Comparison of ENCODE assay signal across 24 mouse cellular contexts in the genomic region with DNA sequence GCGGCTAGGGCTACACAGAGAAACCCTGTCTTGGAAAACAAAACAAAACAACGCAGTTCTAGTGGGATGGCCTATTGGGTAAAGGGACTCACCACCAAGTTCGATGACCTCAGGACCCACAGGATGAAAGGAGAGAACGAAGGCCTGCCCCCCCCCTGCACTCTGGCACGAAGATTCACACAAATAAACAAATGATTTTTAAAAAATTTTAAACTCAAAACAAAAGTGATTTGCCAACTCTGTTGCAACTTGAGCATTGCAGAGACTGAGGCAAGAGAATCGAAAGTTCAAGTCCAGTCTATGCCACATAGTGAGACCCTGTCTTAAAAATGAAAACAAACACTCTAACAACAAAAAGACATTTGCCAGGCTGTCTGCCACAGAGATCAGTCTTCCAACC. TPM values are rescaled to one million over a fixed set of nuclear protein-coding genes. Genes with fewer than 3 reads are reported as not detected.
DNase-seq lines count a peak whose midpoint lies in the region; ATAC-seq and TF ChIP-seq lines count a peak whose summit lies in the region.
"Had no signal": no experiment of that assay in that cellular context is flagged by ENCODE, and none has a peak within 500 bp of the region (broad histone marks: within the 10 kb centered on the region; RNA-seq: fewer than 3 reads in every experiment).

No protein-coding gene starts in this region.

- 24% methylated on average over 6 of the region's 6 CpGs for WGBS in liver, adult 2 months
- WGBS in liver, embryonic 12.5 days (ENCODE audit: insufficient replicate concordance) = 76% methylated on average over 6 of the region's 6 CpGs
- WGBS in liver, embryonic 15.5 days (ENCODE audit: insufficient replicate concordance) = 63% methylated on average over 6 of the region's 6 CpGs
- 80% methylated on average over 6 of the region's 6 CpGs for WGBS in liver, embryonic 11.5 days
- WGBS in liver, postnatal 0 days (ENCODE audit: insufficient replicate concordance) = 76% methylated on average over 6 of the region's 6 CpGs
- WGBS in midbrain, embryonic 16.5 days = 86% methylated on average over 6 of the region's 6 CpGs

- peak overlapping the region; percentile 67 for H3K27ac ChIP-seq in liver, adult 2 months (replicated peaks; ENCODE audit: insufficient read depth, low read depth, low read length)
- H3K27ac ChIP-seq in liver, embryonic 12.5 days = no peak overlapping the region
- 0 out of 2 replicates have a peak overlapping the region, but pooled peaks have one; percentile 15 for H3K27ac ChIP-seq in liver, embryonic 15.5 days (replicated peaks)
- H3K27ac ChIP-seq in liver, embryonic 11.5 days (ENCODE audit: low read depth, low read length) = no peak overlapping the region
- 0 out of 2 replicates have a peak overlapping the region, but pooled peaks have one; percentile 16 for H3K27ac ChIP-seq in liver, postnatal 0 days (ENCODE audit: low read depth)
- H3K27ac ChIP-seq in midbrain, embryonic 16.5 days (ENCODE audit: low read length) = no peak overlapping the region

- TF ChIP-seq EP300 in liver, postnatal 0 days (IDR thresholded peaks at IDR 0.05; ENCODE audit: low read depth) = no peak

- H3K4me2 ChIP-seq in liver, embryonic 12.5 days = no peak overlapping the region
- H3K4me2 ChIP-seq in liver, embryonic 15.5 days = no peak overlapping the region
- no peak overlapping the region for H3K4me2 ChIP-seq in liver, embryonic 11.5 days
- H3K4me2 ChIP-seq in liver, postnatal 0 days (ENCODE audit: low read depth, low read length) = no peak overlapping the region
- no peak overlapping the region for H3K4me2 ChIP-seq in midbrain, embryonic 16.5 days (ENCODE audit: low read length)

- TF ChIP-seq POLR2A in liver, adult 2 months (IDR thresholded peaks at IDR 0.05; ENCODE audit: extremely low read depth, insufficient read depth, low read length) = no peak

- no peaks in the 10 kb centered on the region for H3K27me3 ChIP-seq in liver, adult 2 months (ENCODE audit: control insufficient read depth, insufficient read depth, low read length)
- H3K27me3 ChIP-seq in liver, embryonic 12.5 days (replicated peaks) = peaks cover 22% of the 10 kb centered on the region
- H3K27me3 ChIP-seq in liver, embryonic 15.5 days = peaks cover 30% of the 10 kb centered on the region
- 0 out of 2 replicates have a peak, but pooled peaks cover 2% of the 10 kb centered on the region for H3K27me3 ChIP-seq in liver, embryonic 11.5 days (replicated peaks; ENCODE audit: control insufficient read depth, insufficient read depth, low read length)
- 0 out of 2 replicates have a peak, but pooled peaks cover 3% of the 10 kb centered on the region for H3K27me3 ChIP-seq in liver, postnatal 0 days (ENCODE audit: insufficient read depth, low read length)
- H3K27me3 ChIP-seq in midbrain, embryonic 16.5 days (ENCODE audit: control insufficient read depth, insufficient read depth, low read depth, low read length) = no peaks in the 10 kb centered on the region

- H3K9me3 ChIP-seq in liver, embryonic 12.5 days (replicated peaks) = no peaks in the 10 kb centered on the region
- no peaks in the 10 kb centered on the region for H3K9me3 ChIP-seq in liver, embryonic 15.5 days (replicated peaks)
- H3K9me3 ChIP-seq in liver, embryonic 11.5 days (ENCODE audit: control insufficient read depth, low read length) = no peaks in the 10 kb centered on the region
- H3K9me3 ChIP-seq in liver, postnatal 0 days (ENCODE audit: low read length) = no peaks in the 10 kb centered on the region
- no peaks in the 10 kb centered on the region for H3K9me3 ChIP-seq in midbrain, embryonic 16.5 days (replicated peaks; ENCODE audit: control insufficient read depth, low read length, poor library complexity, severe bottlenecking)
- H3K9me3 ChIP-seq: G1E had no signal

- no peak for TF ChIP-seq CTCF in liver, adult 2 months (IDR thresholded peaks at IDR 0.05; ENCODE audit: low read depth, low read length)
- no peak for TF ChIP-seq CTCF in liver, postnatal 0 days (IDR thresholded peaks at IDR 0.05; ENCODE audit: low read depth)

- H3K9ac ChIP-seq in liver, adult 2 months (ENCODE audit: low read depth, low read length) = no peak overlapping the region
- no peak overlapping the region for H3K9ac ChIP-seq in liver, embryonic 12.5 days
- H3K9ac ChIP-seq in liver, embryonic 15.5 days = no peak overlapping the region
- H3K9ac ChIP-seq in liver, embryonic 11.5 days (ENCODE audit: low read depth, low read length) = no peak overlapping the region
- no peak overlapping the region for H3K9ac ChIP-seq in liver, postnatal 0 days (replicated peaks)
- no peak overlapping the region for H3K9ac ChIP-seq in midbrain, embryonic 16.5 days (ENCODE audit: low read depth, low read length)

- no peaks in the 10 kb centered on the region for H3K36me3 ChIP-seq in liver, adult 2 months (ENCODE audit: control insufficient read depth, insufficient read depth, low read length)
- no peaks in the 10 kb centered on the region for H3K36me3 ChIP-seq in liver, embryonic 12.5 days
- H3K36me3 ChIP-seq in liver, embryonic 15.5 days (replicated peaks) = no peaks in the 10 kb centered on the region
- H3K36me3 ChIP-seq in liver, embryonic 11.5 days (ENCODE audit: control insufficient read depth, insufficient read depth, low read length) = no peaks in the 10 kb centered on the region
- no peaks in the 10 kb centered on the region for H3K36me3 ChIP-seq in liver, postnatal 0 days (replicated peaks; ENCODE audit: insufficient read depth, low read length)
- H3K36me3 ChIP-seq in midbrain, embryonic 16.5 days (ENCODE audit: control insufficient read depth, insufficient read depth, low read length) = no peaks in the 10 kb centered on the region
- H3K36me3 ChIP-seq: G1E had no signal

- ATAC-seq in liver, embryonic 12.5 days = no peak
- no peak for ATAC-seq in liver, embryonic 15.5 days (ENCODE audit: insufficient read depth)
- no peak for ATAC-seq in liver, embryonic 11.5 days (replicated peaks; ENCODE audit: low FRiP score)
- no peak for ATAC-seq in liver, postnatal 0 days
- no peak for ATAC-seq in midbrain, embryonic 16.5 days
- ATAC-seq: activated CD4-positive, CD25-positive, alpha-beta regulatory T cell, adult 4 months; CD4-positive, CD25-positive, alpha-beta regulatory T cell, adult 4 months; Patski had no signal

- H3K4me1 ChIP-seq in liver, adult 2 months (ENCODE audit: control insufficient read depth, insufficient read depth, low read length) = 0 out of 2 replicates have a peak, but pooled peaks cover 4% of the 10 kb centered on the region
- H3K4me1 ChIP-seq in liver, embryonic 12.5 days = peaks cover 22% of the 10 kb centered on the region
- peaks cover 24% of the 10 kb centered on the region; the same call in 1 of the 2 replicates for H3K4me1 ChIP-seq in liver, embryonic 15.5 days (replicated peaks)
- H3K4me1 ChIP-seq in liver, embryonic 11.5 days (replicated peaks; ENCODE audit: control insufficient read depth, insufficient read depth, low read length) = peaks cover 6% of the 10 kb centered on the region
- peaks cover 9% of the 10 kb centered on the region for H3K4me1 ChIP-seq in liver, postnatal 0 days (ENCODE audit: insufficient read depth)
- H3K4me1 ChIP-seq in midbrain, embryonic 16.5 days (ENCODE audit: control insufficient read depth, insufficient read depth, low read length) = peaks cover 5% of the 10 kb centered on the region

- no peak overlapping the region for H3K4me3 ChIP-seq in liver, adult 2 months (ENCODE audit: insufficient read depth, low read depth, low read length)
- no peak overlapping the region for H3K4me3 ChIP-seq in liver, embryonic 12.5 days
- no peak overlapping the region for H3K4me3 ChIP-seq in liver, embryonic 15.5 days (replicated peaks)
- H3K4me3 ChIP-seq in liver, embryonic 11.5 days (ENCODE audit: low read depth, low read length) = no peak overlapping the region
- H3K4me3 ChIP-seq in liver, postnatal 0 days (ENCODE audit: low read depth, low read length) = no peak overlapping the region
- H3K4me3 ChIP-seq in midbrain, embryonic 16.5 days (ENCODE audit: low read depth, low read length) = no peak overlapping the region

- H3K79me2 ChIP-seq in liver, adult 2 months (ENCODE audit: control insufficient read depth, insufficient read depth, low read length) = no peaks in the 10 kb centered on the region

- DNase-seq in liver, adult 2 months (ENCODE audit: extremely low read depth, low read depth, low spot score) = peak; percentile 86
- no peak for DNase-seq in liver, embryonic 11.5 days (ENCODE audit: low spot score)
- DNase-seq in liver, postnatal 0 days = no peak
- DNase-seq in liver = no peak
- DNase-seq in adipocyte (ENCODE audit: low spot score) = peak; percentile 68
- DNase-seq: adrenal gland, adult 2 months; adrenal gland, adult 8-10 months; adrenal gland, postnatal 10 days; adrenal gland, postnatal 14 days; adrenal gland, postnatal 25 days; adrenal gland, postnatal 36 days; B cell, adult 2 months; cerebellum, adult 11 months; cerebellum, adult 11-12 months; cerebellum, adult 18-20 months had no signal

RNA-seq across cellular contexts. Expression of a gene that starts 8.0 kb away (rescaled TPM):
- total RNA-seq in liver, adult 2 months (2014; rRNA removed) = 0.27 TPM in 1 of 2 replicates, not detected in the other
- polyA plus RNA-seq in liver, adult 2 months (2012; rRNA removed) = 0.20 and 0.38 TPM in 2 replicates
- polyA plus RNA-seq in liver, embryonic 12.5 days (2016; fragmentation: Nextera tagmentation; extraction: Ambion mirVana) = 19.5 and 19.7 TPM in 2 replicates
- polyA plus RNA-seq in liver, embryonic 15.5 days (2015; fragmentation: Nextera tagmentation; extraction: Ambion mirVana) = 14.1 and 15.3 TPM in 2 replicates
- polyA plus RNA-seq in liver, embryonic 11.5 days (2014; fragmentation: Nextera tagmentation; extraction: Ambion mirVana) = 28.2 and 29.4 TPM in 2 replicates
- 4.7 and 4.9 TPM in 2 replicates for polyA plus RNA-seq in liver, postnatal 0 days (2015; fragmentation: Nextera tagmentation; extraction: Ambion mirVana)
- 1.6 and 1.8 TPM in 2 replicates for polyA plus RNA-seq in midbrain, embryonic 16.5 days (2015; fragmentation: Nextera tagmentation; extraction: Ambion mirVana)

RNA-seq across cellular contexts. Expression of a gene that starts 10.7 kb away (rescaled TPM):
- total RNA-seq in liver, adult 2 months (2014; rRNA removed) = 15.9 and 25.0 TPM in 2 replicates
- 38.2 and 60.5 TPM in 2 replicates for polyA plus RNA-seq in liver, adult 2 months (2012; rRNA removed)
- polyA plus RNA-seq in liver, embryonic 12.5 days (2016; fragmentation: Nextera tagmentation; extraction: Ambion mirVana) = 21.7 and 23.1 TPM in 2 replicates
- 17.3 and 17.5 TPM in 2 replicates for polyA plus RNA-seq in liver, embryonic 15.5 days (2015; fragmentation: Nextera tagmentation; extraction: Ambion mirVana)
- 23.8 and 26.0 TPM in 2 replicates for polyA plus RNA-seq in liver, embryonic 11.5 days (2014; fragmentation: Nextera tagmentation; extraction: Ambion mirVana)
- 17.7 and 17.8 TPM in 2 replicates for polyA plus RNA-seq in liver, postnatal 0 days (2015; fragmentation: Nextera tagmentation; extraction: Ambion mirVana)
- 74.4 and 76.3 TPM in 2 replicates for polyA plus RNA-seq in midbrain, embryonic 16.5 days (2015; fragmentation: Nextera tagmentation; extraction: Ambion mirVana)

RNA-seq across cellular contexts. Expression of a gene that starts 27.9 kb away (rescaled TPM):
- total RNA-seq in liver, adult 2 months (2014; rRNA removed) = 0.09 TPM in 1 of 2 replicates, not detected in the other
- polyA plus RNA-seq in liver, adult 2 months (2012; rRNA removed) = 0.16 and 0.20 TPM in 2 replicates
- polyA plus RNA-seq in liver, embryonic 12.5 days (2016; fragmentation: Nextera tagmentation; extraction: Ambion mirVana) = 0.05 TPM in 1 of 2 replicates, not detected in the other
- polyA plus RNA-seq in liver, embryonic 15.5 days (2015; fragmentation: Nextera tagmentation; extraction: Ambion mirVana) = 0.05 and 0.06 TPM in 2 replicates
- polyA plus RNA-seq in liver, embryonic 11.5 days (2014; fragmentation: Nextera tagmentation; extraction: Ambion mirVana) = 0.05 and 0.12 TPM in 2 replicates
- not detected in 2 replicates for polyA plus RNA-seq in liver, postnatal 0 days (2015; fragmentation: Nextera tagmentation; extraction: Ambion mirVana)
- polyA plus RNA-seq in midbrain, embryonic 16.5 days (2015; fragmentation: Nextera tagmentation; extraction: Ambion mirVana) = 0.07 and 0.10 TPM in 2 replicates
- total RNA-seq: CH12.LX had no signal
- polyA plus RNA-seq: activated CD4-positive, CD25-positive, alpha-beta regulatory T cell, adult 4 months; C2C12; CD4-positive, CD25-positive, alpha-beta regulatory T cell, adult 4 months; G1E had no signal

RNA-seq across cellular contexts. Expression of a gene that starts 44.1 kb away (rescaled TPM):
- total RNA-seq in liver, adult 2 months (2014; rRNA removed) = 18.1 and 19.0 TPM in 2 replicates
- polyA plus RNA-seq in liver, adult 2 months (2012; rRNA removed) = 33.5 and 34.2 TPM in 2 replicates
- 28.4 and 28.9 TPM in 2 replicates for polyA plus RNA-seq in liver, embryonic 12.5 days (2016; fragmentation: Nextera tagmentation; extraction: Ambion mirVana)
- polyA plus RNA-seq in liver, embryonic 15.5 days (2015; fragmentation: Nextera tagmentation; extraction: Ambion mirVana) = 26.1 and 28.9 TPM in 2 replicates
- polyA plus RNA-seq in liver, embryonic 11.5 days (2014; fragmentation: Nextera tagmentation; extraction: Ambion mirVana) = 41.6 and 44.8 TPM in 2 replicates
- polyA plus RNA-seq in liver, postnatal 0 days (2015; fragmentation: Nextera tagmentation; extraction: Ambion mirVana) = 19.4 and 20.8 TPM in 2 replicates
- polyA plus RNA-seq in midbrain, embryonic 16.5 days (2015; fragmentation: Nextera tagmentation; extraction: Ambion mirVana) = 72.8 and 78.5 TPM in 2 replicates

RNA-seq across cellular contexts. Expression of a gene that starts 51.2 kb away (rescaled TPM):
- 2.8 and 3.6 TPM in 2 replicates for total RNA-seq in liver, adult 2 months (2014; rRNA removed)
- 17.1 and 25.9 TPM in 2 replicates for polyA plus RNA-seq in liver, adult 2 months (2012; rRNA removed)
- 18.0 and 19.7 TPM in 2 replicates for polyA plus RNA-seq in liver, embryonic 12.5 days (2016; fragmentation: Nextera tagmentation; extraction: Ambion mirVana)
- polyA plus RNA-seq in liver, embryonic 15.5 days (2015; fragmentation: Nextera tagmentation; extraction: Ambion mirVana) = 8.2 and 8.8 TPM in 2 replicates
- polyA plus RNA-seq in liver, embryonic 11.5 days (2014; fragmentation: Nextera tagmentation; extraction: Ambion mirVana) = 38.8 and 39.5 TPM in 2 replicates
- 6.7 and 6.8 TPM in 2 replicates for polyA plus RNA-seq in liver, postnatal 0 days (2015; fragmentation: Nextera tagmentation; extraction: Ambion mirVana)
- polyA plus RNA-seq in midbrain, embryonic 16.5 days (2015; fragmentation: Nextera tagmentation; extraction: Ambion mirVana) = 39.0 and 42.9 TPM in 2 replicates

Comparison
In these comparisons a context has a peak if more than half of its experiments do, and no peak if none do; other contexts are left out.
1. DNase-seq: peak in liver, adult 2 months (single experiment) and adipocyte (single experiment); none in liver, embryonic 11.5 days (single experiment), liver, postnatal 0 days (single experiment) and liver (single experiment).
2. H3K27ac ChIP-seq: peak in liver, adult 2 months (single experiment), liver, embryonic 15.5 days (single experiment) and liver, postnatal 0 days (single experiment); none in liver, embryonic 12.5 days (single experiment), liver, embryonic 11.5 days (single experiment) and midbrain, embryonic 16.5 days (single experiment).